In the genomic region with DNA sequence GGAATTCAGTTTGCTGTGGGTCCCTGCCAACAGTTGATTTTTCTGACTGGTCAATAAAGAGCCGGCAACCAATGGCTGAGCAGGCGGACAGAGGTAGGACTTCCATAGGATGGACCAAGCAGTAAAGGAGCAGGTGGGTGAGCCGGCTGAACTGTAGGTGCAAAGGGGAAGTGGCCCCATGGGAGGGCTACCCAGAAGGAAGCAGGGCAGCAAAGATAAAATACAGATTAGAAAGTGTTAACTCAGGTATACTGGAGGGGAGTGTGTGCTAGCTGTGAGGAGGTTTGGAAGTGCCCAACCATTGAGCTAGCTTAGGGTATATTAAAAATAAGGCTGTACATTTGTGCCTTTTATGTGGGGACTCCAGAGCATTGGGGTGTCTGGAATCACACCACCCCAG, we compare ENCODE assay signal across 28 mouse cellular contexts. TPM values are rescaled to one million over a fixed set of nuclear protein-coding genes. Genes with fewer than 3 reads are reported as not detected.
"Had no signal": no experiment of that assay in that cellular context is flagged by ENCODE, and none has a peak within 500 bp of the region (broad histone marks: within the 10 kb centered on the region; RNA-seq: fewer than 3 reads in every experiment).

No protein-coding gene starts in this region.

- H3K9me3 ChIP-seq: embryonic facial prominence, embryonic 10.5 days; embryonic facial prominence, embryonic 12.5 days; embryonic facial prominence, embryonic 13.5 days; embryonic facial prominence, embryonic 15.5 days; forebrain, embryonic 10.5 days; forebrain, embryonic 12.5 days; forebrain, embryonic 13.5 days; forebrain, embryonic 15.5 days had no signal

- H3K4me2 ChIP-seq: embryonic facial prominence, embryonic 12.5 days; embryonic facial prominence, embryonic 13.5 days; embryonic facial prominence, embryonic 15.5 days; forebrain, embryonic 12.5 days; forebrain, embryonic 13.5 days; forebrain, embryonic 15.5 days had no signal

- H3K9ac ChIP-seq: embryonic facial prominence, embryonic 12.5 days; embryonic facial prominence, embryonic 13.5 days; embryonic facial prominence, embryonic 15.5 days; forebrain, embryonic 12.5 days; forebrain, embryonic 13.5 days; forebrain, embryonic 15.5 days; forebrain, postnatal 0 days had no signal

- H3K27me3 ChIP-seq: embryonic facial prominence, embryonic 12.5 days; embryonic facial prominence, embryonic 13.5 days; embryonic facial prominence, embryonic 15.5 days; forebrain, embryonic 12.5 days; forebrain, embryonic 13.5 days; forebrain, embryonic 15.5 days had no signal

- H3K27ac ChIP-seq: embryonic facial prominence, embryonic 10.5 days; embryonic facial prominence, embryonic 12.5 days; embryonic facial prominence, embryonic 13.5 days; embryonic facial prominence, embryonic 15.5 days; forebrain, embryonic 10.5 days; forebrain, embryonic 12.5 days; forebrain, embryonic 13.5 days; forebrain, embryonic 15.5 days; gastrocnemius, adult 2 months; heart, adult 2 months had no signal

- H3K4me1 ChIP-seq: embryonic facial prominence, embryonic 10.5 days; embryonic facial prominence, embryonic 12.5 days; embryonic facial prominence, embryonic 13.5 days; embryonic facial prominence, embryonic 15.5 days; forebrain, embryonic 10.5 days; forebrain, embryonic 12.5 days; forebrain, embryonic 13.5 days; forebrain, embryonic 15.5 days had no signal

- H3K4me3 ChIP-seq: embryonic facial prominence, embryonic 10.5 days; embryonic facial prominence, embryonic 12.5 days; embryonic facial prominence, embryonic 13.5 days; embryonic facial prominence, embryonic 15.5 days; erythroblast, embryonic 14.5 days; forebrain, embryonic 10.5 days; forebrain, embryonic 12.5 days; forebrain, embryonic 13.5 days; forebrain, embryonic 15.5 days; gastrocnemius, adult 2 months; heart, adult 2 months had no signal

- DNase-seq: cerebellum, adult 2 months; cerebellum, adult 8-10 months; cerebellum, adult 9-10 months; cerebellum, adult 9-11 months; cerebellum, postnatal 10 days; cerebellum, postnatal 14 days; cerebellum, postnatal 25 days; cerebellum, postnatal 36 days; forebrain, postnatal 0 days; gastrocnemius, adult 2 months; gastrocnemius, postnatal 10 days; gastrocnemius, postnatal 14 days; gastrocnemius, postnatal 25 days; gastrocnemius, postnatal 36 days; heart, adult 11 months; heart, adult 18-20 months; heart, adult 2 months had no signal

- ATAC-seq: forebrain, embryonic 13.5 days; forebrain, embryonic 14.5 days; forebrain, embryonic 15.5 days; forebrain, embryonic 16.5 days; forebrain, postnatal 0 days had no signal

RNA-seq across cellular contexts. Expression of gene Angptl3, which starts 47.3 kb away (rescaled TPM):
- total RNA-seq: forebrain, postnatal 0 days; gastrocnemius, adult 2 months; gastrocnemius, postnatal 10 days; gastrocnemius, postnatal 14 days; gastrocnemius, postnatal 25 days; gastrocnemius, postnatal 36 days had no signal
